Mouse (Mus musculus) bone marrow macrophage, adult 2 months (primary cell): Measurements from ENCODE around the gene Lrba. TPM values are rescaled to one million over a fixed set of nuclear protein-coding genes. Genes with fewer than 3 reads are reported as not detected.

Source experiments
- H3K27ac ChIP-seq: 2 replicates; pipeline ENCODE4 v1.5.1; 2012; ENCODE audit warnings: low read depth, low read length; ENCODE audit not compliant: insufficient read depth
- H3K4me1 ChIP-seq: 2 replicates; pipeline ENCODE4 v1.6.1; 2012; ENCODE audit warnings: low read length; ENCODE audit not compliant: control insufficient read depth, insufficient read depth
- H3K4me3 ChIP-seq: 2 replicates; pipeline ENCODE4 v1.5.1; 2012; ENCODE audit warnings: mild to moderate bottlenecking, low read length, moderate library complexity; ENCODE audit not compliant: insufficient read depth
- CTCF ChIP-seq: IDR thresholded peaks from 2 replicates; pipeline ENCODE4 v1.5.1; 2012; ENCODE audit warnings: low read depth, mild to moderate bottlenecking, low read length, moderate library complexity
- POLR2A ChIP-seq: IDR thresholded peaks from 2 replicates; pipeline ENCODE4 v1.6.1; 2012; ENCODE audit warnings: mild to moderate bottlenecking, low read depth, low read length, borderline replicate concordance
- polyA plus RNA-seq: library from polyadenylated mRNA; stranded (reverse); fragments of >200 nt; gene quantifications from 2 replicates; pipeline ENCODE4 v1.2.4, GENCODE M21; 2012; ENCODE audit not compliant: missing spikeins, insufficient read depth, insufficient read length

The Lrba gene
- polyA plus RNA-seq, 1 experiment = 5.8 TPM

- no peak for TF ChIP-seq CTCF
- TF ChIP-seq POLR2A = no peak
- no peak overlapping the region for H3K27ac ChIP-seq
- H3K4me3 ChIP-seq = no peak overlapping the region
- H3K4me1 ChIP-seq = no peaks in the 10 kb centered on the region
Observed at GRCm38 (mm10) chr3:86253791-86254190, 29.3 kb downstream of the Lrba start.

GRCm38 (mm10) chr3:86268074-86268702 lies 43.7 kb downstream of the Lrba start:
- no peak for TF ChIP-seq POLR2A
- TF ChIP-seq CTCF = no peak
- Histone ChIP-seq H3K4me3 (no peak overlapping the region), H3K27ac (no peak overlapping the region), H3K4me1 (peaks cover 4% of the 10 kb centered on the region)

GRCm38 (mm10) chr3:86275651-86276050 lies 51.2 kb downstream of the Lrba start:
- Histone ChIP-seq H3K4me3 (no peak overlapping the region), H3K4me1 (no peaks in the 10 kb centered on the region), H3K27ac (no peak overlapping the region)
- TF ChIP-seq CTCF = no peak
- no peak for TF ChIP-seq POLR2A

- no peaks in the 10 kb centered on the region for H3K4me1 ChIP-seq
- no peak for TF ChIP-seq POLR2A
- TF ChIP-seq CTCF = no peak
- H3K27ac ChIP-seq = no peak overlapping the region
- H3K4me3 ChIP-seq = no peak overlapping the region
Observed at GRCm38 (mm10) chr3:86291326-86291725, 66.8 kb downstream of the Lrba start.

- Histone ChIP-seq H3K27ac (no peak overlapping the region), H3K4me3 (no peak overlapping the region), H3K4me1 (no peaks in the 10 kb centered on the region)
- no peak for TF ChIP-seq CTCF
- TF ChIP-seq POLR2A = no peak
Observed at GRCm38 (mm10) chr3:86294866-86295265, 70.4 kb downstream of the Lrba start.

- H3K4me3 ChIP-seq = no peak overlapping the region
- H3K27ac ChIP-seq = no peak overlapping the region
- TF ChIP-seq POLR2A = no peak
- TF ChIP-seq CTCF = no peak
- no peaks in the 10 kb centered on the region for H3K4me1 ChIP-seq
Observed at GRCm38 (mm10) chr3:86296214-86296613, 71.7 kb downstream of the Lrba start.

GRCm38 (mm10) chr3:86308833-86309232 lies 84.4 kb downstream of the Lrba start:
- Histone ChIP-seq H3K4me3 (no peak overlapping the region), H3K27ac (no peak overlapping the region), H3K4me1 (no peaks in the 10 kb centered on the region)
- TF ChIP-seq POLR2A (no peak), CTCF (no peak)

GRCm38 (mm10) chr3:86310216-86310615 lies 85.7 kb downstream of the Lrba start:
- TF ChIP-seq POLR2A = no peak
- no peak for TF ChIP-seq CTCF
- Histone ChIP-seq H3K4me1 (no peaks in the 10 kb centered on the region), H3K4me3 (no peak overlapping the region), H3K27ac (no peak overlapping the region)

GRCm38 (mm10) chr3:86311406-86311805 lies 86.9 kb downstream of the Lrba start:
- no peaks in the 10 kb centered on the region for H3K4me1 ChIP-seq
- no peak overlapping the region for H3K27ac ChIP-seq
- TF ChIP-seq CTCF = no peak
- TF ChIP-seq POLR2A = no peak
- no peak overlapping the region for H3K4me3 ChIP-seq

- Histone ChIP-seq H3K4me1 (peaks cover 2% of the 10 kb centered on the region; the same call in 1 of the 2 replicates), H3K27ac (no peak overlapping the region), H3K4me3 (no peak overlapping the region)
- no peak for TF ChIP-seq CTCF
- TF ChIP-seq POLR2A = no peak
Observed at GRCm38 (mm10) chr3:86317636-86318035, 93.2 kb downstream of the Lrba start.
